Mouse (Mus musculus): ENCODE measurements at regions not wholly inside any gene's neighbourhood (a gene's known extent, or its start where the extent isn't known, plus 50 kb on each side); places are given as distances from the start of the nearest gene placed in this dataset.

GRCm38 (mm10) chr4:153758323-153758722 lies 198.7 kb upstream of the A430005L14Rik start:
- no peaks in the 10 kb centered on the region for H3K36me3 ChIP-seq (ENCODE audit: insufficient read depth, low read length)
- H3K27ac ChIP-seq (ENCODE audit: low read length) = no peak overlapping the region
- no peak overlapping the region for H3K9ac ChIP-seq (replicated peaks; ENCODE audit: low read length)
- 57% methylated on average over 6 of the region's 6 CpGs for WGBS
- no peak overlapping the region for H3K4me3 ChIP-seq (ENCODE audit: low read length)
- no peak overlapping the region for H3K4me2 ChIP-seq (replicated peaks; ENCODE audit: low read depth, low read length)
- no peaks in the 10 kb centered on the region for H3K4me1 ChIP-seq (ENCODE audit: insufficient read depth, low read length)
- no peaks in the 10 kb centered on the region for H3K27me3 ChIP-seq (ENCODE audit: insufficient read depth, low read length)
- no peaks in the 10 kb centered on the region for H3K9me3 ChIP-seq (ENCODE audit: low read length)
- ATAC-seq (ENCODE audit: low FRiP score, low TSS enrichment) = peak; percentile 51; the same call in 1 of the 2 replicates

- no peaks in the 10 kb centered on the region for H3K36me3 ChIP-seq (ENCODE audit: insufficient read depth, low read length)
- H3K27me3 ChIP-seq (ENCODE audit: insufficient read depth, low read length) = no peaks in the 10 kb centered on the region
- H3K9ac ChIP-seq (replicated peaks; ENCODE audit: low read length) = no peak overlapping the region
- WGBS = 17% methylated on average over 8 of the region's 8 CpGs
- 0 out of 2 replicates have a peak, but pooled peaks have one; percentile 23 for ATAC-seq (ENCODE audit: low FRiP score, low TSS enrichment)
- H3K4me3 ChIP-seq (ENCODE audit: low read length) = no peak overlapping the region
- no peak overlapping the region for H3K27ac ChIP-seq (ENCODE audit: low read length)
- H3K9me3 ChIP-seq (ENCODE audit: low read length) = no peaks in the 10 kb centered on the region
- H3K4me2 ChIP-seq (replicated peaks; ENCODE audit: low read depth, low read length) = no peak overlapping the region
- no peaks in the 10 kb centered on the region for H3K4me1 ChIP-seq (ENCODE audit: insufficient read depth, low read length)
Measured at GRCm38 (mm10) chr4:153758781-153759180, 198.3 kb upstream of the A430005L14Rik start.

DNA sequence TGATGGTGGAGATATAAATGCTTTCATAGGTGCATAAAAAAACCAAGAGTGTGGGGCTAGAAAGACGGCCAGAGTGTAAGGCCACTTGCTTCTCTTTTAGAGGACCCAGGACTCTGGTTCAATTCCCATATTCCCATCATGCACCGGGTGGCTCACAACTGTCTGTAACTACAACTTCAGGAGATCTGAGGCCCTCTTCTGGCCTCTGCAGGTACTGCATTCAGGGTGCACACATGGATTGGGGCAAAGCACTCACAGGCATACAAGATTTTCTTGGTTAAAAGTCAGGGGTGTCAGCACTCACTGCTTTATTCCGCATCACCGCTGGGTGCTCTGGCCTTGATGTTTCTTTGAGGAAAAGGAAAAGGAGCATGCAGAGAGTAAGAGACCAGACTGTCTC lies 196.1 kb upstream of the A430005L14Rik start:
- Histone ChIP-seq H3K9me3 (ENCODE audit: low read length) (no peaks in the 10 kb centered on the region), H3K27me3 (ENCODE audit: insufficient read depth, low read length) (no peaks in the 10 kb centered on the region), H3K4me3 (ENCODE audit: low read length) (no peak overlapping the region), H3K4me2 (replicated peaks; ENCODE audit: low read depth, low read length) (no peak overlapping the region), H3K27ac (ENCODE audit: low read length) (no peak overlapping the region), H3K9ac (replicated peaks; ENCODE audit: low read length) (no peak overlapping the region), H3K4me1 (ENCODE audit: insufficient read depth, low read length) (no peaks in the 10 kb centered on the region), H3K36me3 (ENCODE audit: insufficient read depth, low read length) (no peaks in the 10 kb centered on the region)
- 95% methylated on average over 4 of the region's 4 CpGs for WGBS
- no peak for ATAC-seq (ENCODE audit: low FRiP score, low TSS enrichment)

GRCm38 (mm10) chr4:153763413-153763812 lies 193.6 kb upstream of the A430005L14Rik start:
- Histone ChIP-seq H3K9me3 (ENCODE audit: low read length) (no peaks in the 10 kb centered on the region), H3K36me3 (ENCODE audit: insufficient read depth, low read length) (no peaks in the 10 kb centered on the region)

DNA sequence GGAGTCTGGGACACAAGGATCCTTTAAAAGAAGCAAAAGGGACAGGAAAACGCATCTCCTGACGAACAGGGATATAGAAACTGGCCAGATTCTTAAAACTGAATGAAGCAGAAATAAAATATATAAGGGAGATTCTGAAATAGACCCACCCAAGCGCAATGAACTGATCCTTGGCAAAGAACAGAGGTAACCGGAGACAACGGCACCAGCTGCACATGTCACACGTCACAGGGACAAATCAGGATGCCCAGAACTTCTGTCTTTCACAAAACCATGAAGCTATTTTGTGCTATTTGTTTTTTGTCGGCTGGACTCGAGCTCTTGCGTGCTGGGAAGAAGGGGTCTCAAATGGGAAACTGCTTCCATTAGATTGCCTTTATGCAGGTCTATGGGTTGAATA lies 189.3 kb upstream of the A430005L14Rik start:
- no peak overlapping the region for H3K4me2 ChIP-seq (replicated peaks; ENCODE audit: low read depth, low read length)
- H3K27ac ChIP-seq (ENCODE audit: low read length) = no peak overlapping the region
- H3K27me3 ChIP-seq (ENCODE audit: insufficient read depth, low read length) = no peaks in the 10 kb centered on the region
- no peak for ATAC-seq (ENCODE audit: low FRiP score, low TSS enrichment)
- H3K9me3 ChIP-seq (ENCODE audit: low read length) = no peaks in the 10 kb centered on the region
- no peaks in the 10 kb centered on the region for H3K36me3 ChIP-seq (ENCODE audit: insufficient read depth, low read length)
- H3K4me1 ChIP-seq (ENCODE audit: insufficient read depth, low read length) = 0 out of 2 replicates have a peak, but pooled peaks cover 4% of the 10 kb centered on the region
- no peak overlapping the region for H3K9ac ChIP-seq (replicated peaks; ENCODE audit: low read length)
- 70% methylated on average over 9 of the region's 9 CpGs for WGBS
- no peak overlapping the region for H3K4me3 ChIP-seq (ENCODE audit: low read length)

More at GRCm38 (mm10) chr4:153763413-153763812, 193.6 kb upstream of the A430005L14Rik start:
- Histone ChIP-seq H3K4me3 (ENCODE audit: low read length) (no peak overlapping the region), H3K4me1 (ENCODE audit: insufficient read depth, low read length) (0 out of 2 replicates have a peak, but pooled peaks cover 2% of the 10 kb centered on the region), H3K4me2 (replicated peaks; ENCODE audit: low read depth, low read length) (no peak overlapping the region), H3K27ac (ENCODE audit: low read length) (no peak overlapping the region), H3K9ac (replicated peaks; ENCODE audit: low read length) (no peak overlapping the region), H3K27me3 (ENCODE audit: insufficient read depth, low read length) (no peaks in the 10 kb centered on the region)
- WGBS = 83% methylated on average over 10 of the region's 10 CpGs
- ATAC-seq (ENCODE audit: low FRiP score, low TSS enrichment) = no peak

GRCm38 (mm10) chr4:153768350-153768749 lies 188.7 kb upstream of the A430005L14Rik start:
- H3K4me2 ChIP-seq (replicated peaks; ENCODE audit: low read depth, low read length) = no peak overlapping the region
- H3K4me1 ChIP-seq (ENCODE audit: insufficient read depth, low read length) = 0 out of 2 replicates have a peak, but pooled peaks cover 4% of the 10 kb centered on the region
- H3K27me3 ChIP-seq (ENCODE audit: insufficient read depth, low read length) = no peaks in the 10 kb centered on the region
- no peak overlapping the region for H3K27ac ChIP-seq (ENCODE audit: low read length)
- H3K4me3 ChIP-seq (ENCODE audit: low read length) = no peak overlapping the region
- WGBS = 20% methylated on average over 3 of the region's 3 CpGs
- H3K9ac ChIP-seq (replicated peaks; ENCODE audit: low read length) = no peak overlapping the region
- H3K36me3 ChIP-seq (ENCODE audit: insufficient read depth, low read length) = no peaks in the 10 kb centered on the region
- ATAC-seq (ENCODE audit: low FRiP score, low TSS enrichment) = no peak
- H3K9me3 ChIP-seq (ENCODE audit: low read length) = no peaks in the 10 kb centered on the region

- Histone ChIP-seq H3K4me3 (ENCODE audit: low read length) (no peak overlapping the region), H3K27ac (ENCODE audit: low read length) (no peak overlapping the region), H3K9me3 (ENCODE audit: low read length) (no peaks in the 10 kb centered on the region; the same call in 1 of the 2 replicates), H3K4me1 (ENCODE audit: insufficient read depth, low read length) (0 out of 2 replicates have a peak, but pooled peaks cover 4% of the 10 kb centered on the region), H3K9ac (replicated peaks; ENCODE audit: low read length) (no peak overlapping the region), H3K4me2 (replicated peaks; ENCODE audit: low read depth, low read length) (no peak overlapping the region), H3K27me3 (ENCODE audit: insufficient read depth, low read length) (no peaks in the 10 kb centered on the region), H3K36me3 (ENCODE audit: insufficient read depth, low read length) (no peaks in the 10 kb centered on the region)
- ATAC-seq (ENCODE audit: low FRiP score, low TSS enrichment) = no peak
- 69% methylated on average over 5 of the region's 5 CpGs for WGBS
Measured at GRCm38 (mm10) chr4:153770675-153771074, 186.4 kb upstream of the A430005L14Rik start.

- ATAC-seq (ENCODE audit: low FRiP score, low TSS enrichment) = no peak
- 73% methylated on average over 2 of the region's 2 CpGs for WGBS
- H3K4me2 ChIP-seq (replicated peaks; ENCODE audit: low read depth, low read length) = no peak overlapping the region
- H3K27me3 ChIP-seq (ENCODE audit: insufficient read depth, low read length) = no peaks in the 10 kb centered on the region
- H3K36me3 ChIP-seq (ENCODE audit: insufficient read depth, low read length) = no peaks in the 10 kb centered on the region
- H3K27ac ChIP-seq (ENCODE audit: low read length) = no peak overlapping the region
- H3K4me3 ChIP-seq (ENCODE audit: low read length) = no peak overlapping the region
- H3K4me1 ChIP-seq (ENCODE audit: insufficient read depth, low read length) = no peaks in the 10 kb centered on the region
- no peaks in the 10 kb centered on the region for H3K9me3 ChIP-seq (ENCODE audit: low read length)
- no peak overlapping the region for H3K9ac ChIP-seq (replicated peaks; ENCODE audit: low read length)
Measured at GRCm38 (mm10) chr4:153780501-153780900, 176.5 kb upstream of the A430005L14Rik start.

GRCm38 (mm10) chr4:153781271-153781670 lies 175.8 kb upstream of the A430005L14Rik start:
- WGBS = 64% methylated on average over 7 of the region's 7 CpGs
- H3K4me2 ChIP-seq (replicated peaks; ENCODE audit: low read depth, low read length) = no peak overlapping the region

GRCm38 (mm10) chr4:153781981-153782521 lies 175.0 kb upstream of the A430005L14Rik start:
- no peaks in the 10 kb centered on the region for H3K36me3 ChIP-seq (ENCODE audit: insufficient read depth, low read length)
- no peak overlapping the region for H3K9ac ChIP-seq (replicated peaks; ENCODE audit: low read length)
- H3K4me1 ChIP-seq (ENCODE audit: insufficient read depth, low read length) = no peaks in the 10 kb centered on the region
- no peaks in the 10 kb centered on the region for H3K27me3 ChIP-seq (ENCODE audit: insufficient read depth, low read length)
- H3K9me3 ChIP-seq (ENCODE audit: low read length) = no peaks in the 10 kb centered on the region
- no peak overlapping the region for H3K4me3 ChIP-seq (ENCODE audit: low read length)
- H3K27ac ChIP-seq (ENCODE audit: low read length) = no peak overlapping the region
- H3K4me2 ChIP-seq (replicated peaks; ENCODE audit: low read depth, low read length) = no peak overlapping the region
- WGBS = 78% methylated on average over 10 of the region's 10 CpGs
- no peak for ATAC-seq (ENCODE audit: low FRiP score, low TSS enrichment)

More at GRCm38 (mm10) chr4:153781271-153781670, 175.8 kb upstream of the A430005L14Rik start:
- Histone ChIP-seq H3K27me3 (ENCODE audit: insufficient read depth, low read length) (no peaks in the 10 kb centered on the region), H3K4me1 (ENCODE audit: insufficient read depth, low read length) (no peaks in the 10 kb centered on the region), H3K27ac (ENCODE audit: low read length) (no peak overlapping the region), H3K4me3 (ENCODE audit: low read length) (no peak overlapping the region), H3K9ac (replicated peaks; ENCODE audit: low read length) (no peak overlapping the region), H3K36me3 (ENCODE audit: insufficient read depth, low read length) (no peaks in the 10 kb centered on the region), H3K9me3 (ENCODE audit: low read length) (no peaks in the 10 kb centered on the region)
- no peak for ATAC-seq (ENCODE audit: low FRiP score, low TSS enrichment)
